Mouse (Mus musculus) urinary bladder, postnatal 36 days (tissue): ENCODE results near the gene Wnk4.

Experiments used
- DNase-seq, 2 experiments: peaks; one replicate each; pipeline ENCODE4 v3.0.0; 2022; ENCODE audit warnings: low spot score in 2 of 2, mixed read lengths in 1 of 2

Gene Wnk4

GRCm38 (mm10) chr11:101259948-101260825, at the start of gene Wnk4:
Gene Wnk4 (plus strand): TSS chr11:101260567.
- DNase-seq = peak; percentile 57 to 62

- DNase-seq = no peak
These were observed 48.4 kb upstream of the Wnk4 start for GRCm38 (mm10) chr11:101211970-101212369.

DNA sequence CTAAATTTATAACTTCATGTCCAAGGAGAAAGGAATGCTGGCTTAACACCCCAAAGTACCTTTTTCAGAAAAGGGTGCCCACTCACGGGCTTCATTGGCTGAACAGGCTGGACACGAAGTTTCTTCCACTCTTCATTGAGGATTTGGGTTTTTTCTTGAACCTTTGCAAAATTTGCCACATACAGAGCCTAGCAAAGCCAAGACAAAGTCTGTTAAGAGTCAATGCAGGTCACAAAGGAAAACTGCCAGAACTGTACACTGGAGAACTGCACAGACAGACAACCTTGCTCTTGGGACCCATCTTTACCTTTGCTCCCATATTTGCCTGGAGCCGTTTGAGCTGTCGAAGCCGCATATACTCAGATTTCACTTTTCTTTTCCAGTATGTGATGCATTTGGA, 43.4 kb upstream of the Wnk4 start:
- DNase-seq = no peak

GRCm38 (mm10) chr11:101218436-101219055, 41.8 kb upstream of the Wnk4 start:
- DNase-seq = no peak

DNA sequence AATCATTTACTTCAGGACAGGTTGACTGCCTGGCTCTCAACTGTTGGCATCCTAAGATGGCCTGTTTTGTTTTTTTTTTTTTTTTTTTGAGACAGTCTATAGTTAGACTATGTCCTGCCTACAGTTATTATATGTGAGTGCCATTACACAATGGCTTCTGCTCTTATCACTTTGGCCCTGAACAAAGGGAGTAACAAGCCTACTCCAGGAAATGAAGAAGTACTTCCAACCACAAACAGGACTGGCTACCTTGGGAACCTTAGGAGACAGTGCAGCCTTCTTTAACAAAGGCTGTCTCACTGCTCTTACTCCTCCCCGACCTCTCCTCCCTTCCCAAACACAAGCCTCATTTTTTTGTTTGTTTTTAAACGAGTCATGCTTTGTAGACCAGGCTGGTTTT, 39.5 kb upstream of the Wnk4 start:
- DNase-seq = no peak

GRCm38 (mm10) chr11:101221306-101221986, 38.9 kb upstream of the Wnk4 start:
- DNase-seq = no peak

- DNase-seq = no peak
These were observed 36.0 kb upstream of the Wnk4 start for GRCm38 (mm10) chr11:101224337-101224736.

GRCm38 (mm10) chr11:101225331-101226064, 34.9 kb upstream of the Wnk4 start:
- DNase-seq = no peak

DNA sequence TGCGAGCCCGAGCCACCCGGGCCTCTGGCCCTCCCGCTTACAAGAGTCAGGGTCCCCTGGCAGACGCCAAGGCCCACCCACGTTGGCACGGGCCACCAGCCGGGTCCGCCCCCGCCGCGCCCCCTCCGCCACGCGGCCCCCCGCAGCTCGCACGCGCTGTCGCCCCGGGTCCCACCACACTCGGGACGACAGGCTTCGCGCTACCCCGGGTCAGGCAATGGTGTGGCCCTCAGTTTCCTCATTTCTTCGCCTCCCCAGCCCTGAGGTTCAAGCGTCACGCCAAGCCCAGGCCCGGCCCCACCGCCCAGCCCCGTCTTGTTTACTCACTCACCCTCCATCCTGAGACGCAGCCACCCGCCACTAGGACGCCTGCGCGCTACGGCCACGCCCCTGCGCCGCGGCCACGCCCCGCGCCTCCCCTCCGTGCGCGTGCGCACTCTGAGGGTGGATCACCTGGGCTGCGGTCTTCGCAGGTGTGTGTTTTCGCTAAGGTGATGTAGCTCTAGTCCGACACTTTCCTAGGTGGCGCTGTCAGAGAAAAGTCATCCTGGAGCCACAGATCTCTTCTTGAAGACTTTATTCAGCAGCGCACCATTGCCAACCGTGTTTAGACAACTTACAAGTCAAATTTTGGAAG, 34.2 kb upstream of the Wnk4 start, which contains the start of gene Ezh1:
Gene Ezh1 (minus strand): TSS at position 399 of the 637 bp plus-strand sequence.
- peak; percentile 94 for DNase-seq

DNA sequence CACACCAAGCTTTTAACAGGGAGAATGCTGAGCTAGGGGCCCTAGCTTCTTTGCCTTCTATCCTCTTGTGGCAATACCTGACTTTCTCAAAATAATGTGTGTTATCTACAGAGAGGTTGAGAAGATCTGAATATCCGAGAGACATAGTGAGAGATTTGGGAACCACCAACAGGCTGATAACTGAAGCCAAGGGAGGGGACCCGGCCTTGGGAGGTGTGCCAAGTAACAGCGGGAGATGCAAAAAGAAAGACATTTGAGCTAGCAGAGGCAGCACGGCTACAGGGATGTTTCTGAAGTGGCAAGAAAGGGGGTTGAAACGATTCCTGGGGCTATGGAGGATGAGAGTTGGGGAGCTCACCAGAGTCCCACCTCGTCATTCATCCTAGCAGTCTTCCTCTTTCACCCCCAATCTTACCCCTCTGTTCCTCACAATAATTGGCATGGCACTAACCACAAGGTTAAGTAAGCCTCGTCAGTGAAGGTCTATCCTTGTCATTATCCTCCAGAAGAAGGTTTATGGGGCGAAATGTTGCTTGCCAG, 30.9 kb upstream of the Wnk4 start:
- DNase-seq = peak in 1 of 2 experiments; percentile 42

GRCm38 (mm10) chr11:101230061-101230511, 30.3 kb upstream of the Wnk4 start:
- peak in 1 of 2 experiments; percentile 59 for DNase-seq

- no peak for DNase-seq
These were observed 29.8 kb upstream of the Wnk4 start for GRCm38 (mm10) chr11:101230526-101230925.

GRCm38 (mm10) chr11:101230991-101231871, 29.1 kb upstream of the Wnk4 start:
- DNase-seq = peak in 1 of 2 experiments; percentile 78

GRCm38 (mm10) chr11:101232010-101232839, 28.1 kb upstream of the Wnk4 start:
- peak in 1 of 2 experiments; percentile 24 for DNase-seq

DNA sequence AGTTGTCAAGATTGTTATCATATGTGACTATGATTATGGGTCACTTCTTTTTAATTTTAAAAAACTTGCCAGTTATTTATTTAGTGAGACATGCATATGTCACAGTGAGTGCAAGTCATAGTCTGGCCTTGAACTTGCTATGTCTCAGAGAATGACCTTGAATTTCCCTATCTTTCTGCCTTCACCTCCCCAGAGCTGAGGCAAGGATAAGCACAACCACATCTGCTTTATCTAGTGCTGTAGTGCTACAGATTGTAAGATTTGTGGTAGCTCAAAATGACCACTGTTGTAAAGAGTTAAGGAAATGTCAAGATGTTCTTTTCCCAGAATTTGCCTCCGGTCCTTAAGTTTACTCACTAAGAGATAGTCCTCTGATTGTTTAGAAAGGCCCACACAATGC, 27.1 kb upstream of the Wnk4 start:
- DNase-seq = no peak

DNA sequence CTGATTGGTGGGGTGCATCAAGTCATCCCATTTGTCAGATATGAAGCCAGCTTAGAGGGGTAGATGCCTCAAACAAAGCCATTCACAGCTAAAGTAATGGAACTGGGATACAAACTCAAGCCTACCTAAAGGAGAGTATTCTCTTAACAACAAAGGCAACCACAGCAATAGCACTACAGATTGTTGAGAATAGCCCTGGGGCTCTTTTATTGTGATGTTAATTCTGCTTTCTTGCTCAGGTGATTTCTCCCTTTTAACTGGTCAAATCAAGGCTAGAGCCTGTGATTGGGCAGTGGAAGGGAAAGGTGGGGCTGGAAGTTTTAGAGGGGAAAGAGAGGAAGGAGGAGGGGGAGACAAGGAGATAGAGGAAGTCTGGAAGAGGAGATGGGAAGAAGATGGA, 26.2 kb upstream of the Wnk4 start:
- DNase-seq = no peak

GRCm38 (mm10) chr11:101235429-101235828, 24.9 kb upstream of the Wnk4 start:
- no peak for DNase-seq

GRCm38 (mm10) chr11:101236782-101237181, 23.6 kb upstream of the Wnk4 start:
- DNase-seq = no peak
